Mouse (Mus musculus) frontal cortex, postnatal 14 days (tissue): Measurements from ENCODE around the gene Jdp2.

Experiments used
- DNase-seq, 2 experiments: peaks; one replicate each; pipeline ENCODE4 v3.0.0; 2022; ENCODE audit warnings: low spot score in 2 of 2

The Jdp2 gene

GRCm38 (mm10) chr12:85601531-85601930, 2.7 kb downstream of the Jdp2 start:
- DNase-seq: no peak

- DNase-seq: no peak
Observed at GRCm38 (mm10) chr12:85602153-85602552, 3.3 kb downstream of the Jdp2 start.

GRCm38 (mm10) chr12:85602811-85603210, 4.0 kb downstream of the Jdp2 start:
- DNase-seq: no peak

- DNase-seq: no peak
Observed at GRCm38 (mm10) chr12:85603767-85604166, 4.9 kb downstream of the Jdp2 start.

GRCm38 (mm10) chr12:85604301-85604998, 5.6 kb downstream of the Jdp2 start:
- DNase-seq: no peak

- no peak for DNase-seq
Observed at GRCm38 (mm10) chr12:85607519-85608449, 9.0 kb downstream of the Jdp2 start.

GRCm38 (mm10) chr12:85610167-85610566, 11.3 kb downstream of the Jdp2 start:
- no peak for DNase-seq

GRCm38 (mm10) chr12:85614090-85614489, 15.3 kb downstream of the Jdp2 start:
- no peak for DNase-seq

- no peak for DNase-seq
Observed at GRCm38 (mm10) chr12:85615486-85615885, 16.7 kb downstream of the Jdp2 start.

GRCm38 (mm10) chr12:85617885-85618284, 19.1 kb downstream of the Jdp2 start:
- no peak for DNase-seq

- no peak for DNase-seq
Observed at GRCm38 (mm10) chr12:85618430-85618829, 19.6 kb downstream of the Jdp2 start.

- DNase-seq: no peak
Observed at GRCm38 (mm10) chr12:85619283-85619897, 20.6 kb downstream of the Jdp2 start.

- DNase-seq: no peak
Observed at GRCm38 (mm10) chr12:85619898-85620443, 21.1 kb downstream of the Jdp2 start.

- DNase-seq: no peak
Observed at GRCm38 (mm10) chr12:85621027-85621426, 22.2 kb downstream of the Jdp2 start.

GRCm38 (mm10) chr12:85621673-85622072, 22.8 kb downstream of the Jdp2 start:
- DNase-seq: no peak

- DNase-seq: no peak
Observed at GRCm38 (mm10) chr12:85623711-85624110, 24.9 kb downstream of the Jdp2 start.

GRCm38 (mm10) chr12:85624652-85625051, 25.8 kb downstream of the Jdp2 start:
- DNase-seq: no peak

- DNase-seq: no peak
Observed at GRCm38 (mm10) chr12:85625852-85626251, 27.0 kb downstream of the Jdp2 start.

- no peak for DNase-seq
Observed at GRCm38 (mm10) chr12:85629661-85630481, 31.0 kb downstream of the Jdp2 start.

GRCm38 (mm10) chr12:85631196-85631595, 32.4 kb downstream of the Jdp2 start:
- DNase-seq: no peak

- no peak for DNase-seq
Observed at GRCm38 (mm10) chr12:85632321-85632720, 33.5 kb downstream of the Jdp2 start.
